Mouse (Mus musculus) ovary, postnatal 14 days (tissue): ENCODE data around the gene Sik3.
"Not testable (repeated sequence)": the region's sequence is repeated elsewhere in the genome, so short reads cannot be mapped to it uniquely, and the experiment has no call there.

Experiments used
- DNase-seq: peaks from one replicate; pipeline ENCODE4 v3.0.0; 2022; ENCODE audit warnings: low spot score

The Sik3 gene

DNA sequence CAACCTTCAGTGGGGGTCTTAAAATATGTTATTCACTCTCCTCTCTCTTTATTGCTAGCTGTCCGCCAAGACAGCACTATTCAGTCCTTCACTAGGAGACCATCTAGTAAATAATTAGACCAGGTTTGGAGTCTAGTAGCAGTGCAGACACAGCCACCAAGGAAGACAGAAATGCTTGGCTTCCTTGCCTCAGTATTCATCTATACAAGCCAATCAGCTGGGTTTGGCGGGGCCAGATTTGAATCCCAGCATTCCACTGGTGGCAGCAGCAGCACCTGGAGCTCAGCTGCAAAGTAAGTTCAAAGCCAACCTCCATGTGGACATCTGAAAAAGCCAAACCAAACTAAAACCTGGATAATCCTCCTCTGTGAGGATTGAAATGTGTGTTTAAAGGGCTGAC is 47.6 kb downstream of the Sik3 start:
- DNase-seq: no peak

DNA sequence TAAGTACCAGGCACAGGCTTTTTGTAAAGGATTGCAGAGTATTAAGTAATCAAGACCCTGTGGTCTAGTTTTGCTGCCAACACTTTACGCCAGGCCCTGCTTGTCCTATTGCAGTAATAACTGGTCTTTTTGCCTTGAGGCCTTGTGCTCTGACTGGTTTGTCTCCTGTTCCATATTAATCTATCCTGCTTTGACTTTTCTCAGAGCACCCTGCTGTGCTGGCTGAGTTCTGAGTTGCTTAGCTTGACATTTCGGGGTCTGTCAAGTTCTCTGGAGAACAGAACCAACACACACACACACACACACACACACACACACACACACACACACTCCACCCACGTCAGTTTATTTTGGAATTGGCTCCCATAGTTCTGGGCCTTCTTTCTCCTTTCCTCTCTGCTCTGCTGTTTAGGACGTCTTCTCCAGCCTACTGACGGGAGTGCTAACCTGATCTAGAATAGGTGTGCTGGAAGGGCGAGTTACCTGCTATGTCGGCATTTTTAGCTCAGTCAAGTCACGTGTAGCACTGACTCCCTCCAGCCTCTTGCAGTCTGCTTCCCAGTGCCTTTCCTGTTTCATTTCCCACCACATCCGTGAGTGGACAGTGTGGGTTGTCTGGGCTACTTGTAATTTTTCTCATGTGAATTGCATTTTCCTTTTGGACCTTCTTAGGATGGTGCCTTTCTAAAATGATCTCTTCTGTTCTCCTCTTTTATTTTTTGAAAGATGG is 49.2 kb downstream of the Sik3 start:
- DNase-seq: no peak

DNA sequence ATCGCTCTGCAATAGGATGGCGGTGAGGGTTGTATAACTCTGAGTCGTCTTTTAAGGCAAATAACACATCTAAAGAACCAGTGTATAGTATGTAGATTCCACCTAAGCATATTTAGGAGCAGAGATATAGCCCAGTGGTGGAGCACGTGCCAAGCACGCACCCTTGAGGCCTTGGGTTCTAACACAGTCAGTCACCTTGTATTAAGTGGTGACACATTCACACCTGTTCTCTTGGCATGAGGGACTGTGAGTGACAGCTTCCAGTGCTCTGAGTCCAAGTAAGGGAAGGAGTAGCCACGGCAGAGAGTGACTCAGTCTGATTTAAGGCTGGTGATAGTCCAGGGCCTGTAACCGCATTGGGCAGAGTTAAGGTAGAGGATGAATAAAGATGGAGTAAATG is 51.7 kb downstream of the Sik3 start:
- DNase-seq: no peak

DNA sequence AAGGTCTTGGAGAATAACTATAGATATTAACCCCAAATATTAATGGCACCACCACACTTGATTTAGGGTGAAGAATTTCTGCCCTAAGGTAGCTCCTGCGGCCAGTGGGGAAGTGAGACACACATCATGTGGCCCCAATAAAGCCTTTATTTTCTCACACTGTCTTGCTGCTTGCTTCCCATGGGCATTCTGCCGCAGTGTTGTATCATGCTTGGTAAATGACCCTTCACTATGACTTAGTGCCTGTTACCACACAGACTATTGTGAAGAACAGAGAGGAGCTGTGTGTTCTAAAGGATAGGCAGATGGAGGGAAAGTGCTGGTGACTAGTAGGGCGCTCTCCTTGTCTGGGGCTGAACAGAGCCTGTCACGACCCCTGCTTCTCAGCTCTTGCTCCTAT is 54.1 kb downstream of the Sik3 start:
- no peak for DNase-seq

DNA sequence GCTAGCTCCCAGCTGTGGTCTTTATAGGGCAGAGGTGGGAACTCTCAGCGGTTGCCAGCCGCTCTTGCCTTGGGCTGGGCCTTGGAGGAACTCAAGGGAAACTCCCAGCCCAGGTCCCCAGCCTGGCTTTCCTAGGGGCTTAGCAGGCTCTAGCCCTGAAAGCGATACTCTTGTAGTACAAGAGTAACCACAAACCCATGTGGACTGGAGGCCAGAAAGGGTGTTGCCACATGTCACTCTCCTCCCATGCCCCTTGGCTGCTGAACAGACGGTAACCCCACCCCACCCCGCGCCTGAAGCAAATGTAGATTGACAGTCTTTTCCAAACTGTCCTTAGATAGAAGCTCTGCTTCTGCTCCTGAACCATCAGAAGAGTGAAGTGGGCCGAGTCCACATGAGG is 55.1 kb downstream of the Sik3 start:
- no peak for DNase-seq

DNA sequence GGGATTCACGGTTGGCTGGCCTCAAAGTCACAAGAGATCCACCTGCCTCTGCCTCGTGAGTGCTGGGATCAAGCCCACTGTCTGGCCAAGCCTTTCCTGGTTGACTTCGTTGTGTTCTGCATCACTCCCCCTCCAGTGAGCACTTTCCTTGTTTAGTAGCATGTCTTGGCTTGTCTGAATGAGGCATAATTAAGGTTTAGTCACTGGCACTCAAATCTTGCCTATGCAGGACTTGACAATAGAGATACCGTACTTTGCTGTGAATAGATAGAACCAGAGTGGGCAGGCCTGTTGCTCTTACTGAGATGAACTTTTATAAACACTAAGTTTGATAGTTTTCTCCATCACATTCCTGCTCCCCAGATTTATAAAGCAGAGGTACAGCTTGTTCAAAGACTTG is 56.4 kb downstream of the Sik3 start:
- no peak for DNase-seq

DNA sequence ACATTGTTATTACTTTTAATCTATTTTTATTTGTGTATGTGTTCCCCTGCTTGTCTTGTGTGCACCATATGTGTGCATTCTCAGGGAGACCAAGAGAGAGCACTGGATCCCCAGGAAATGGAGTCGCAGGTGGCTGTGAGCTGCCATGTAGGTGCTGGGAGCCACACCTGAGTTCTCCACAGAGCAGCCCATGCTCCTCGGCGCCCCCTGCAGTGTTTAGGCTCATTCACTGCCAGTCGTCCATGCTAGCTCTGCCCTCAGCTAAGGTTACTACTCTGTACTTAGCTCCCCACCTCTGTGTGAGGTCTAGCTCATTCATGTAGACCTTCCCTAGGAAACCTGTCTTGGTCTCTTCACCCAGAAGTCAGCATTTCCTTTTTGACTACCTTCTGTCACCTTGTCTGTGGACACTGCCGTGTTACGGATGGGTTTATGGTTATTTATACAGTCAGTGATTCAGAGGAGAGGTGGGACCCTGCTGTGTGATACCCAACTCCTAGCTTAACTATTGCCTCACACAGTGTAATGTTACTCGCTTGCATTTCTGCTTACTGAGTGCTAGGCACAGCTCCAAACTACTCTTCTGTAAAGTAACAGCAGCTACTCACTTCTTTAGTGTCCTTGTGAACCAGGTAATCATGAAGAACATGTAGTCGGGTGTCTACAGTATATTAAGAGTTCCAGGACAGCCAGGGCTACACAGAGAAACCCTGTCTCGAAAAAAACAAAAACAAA is 59.6 kb downstream of the Sik3 start:
- DNase-seq: no peak

DNA sequence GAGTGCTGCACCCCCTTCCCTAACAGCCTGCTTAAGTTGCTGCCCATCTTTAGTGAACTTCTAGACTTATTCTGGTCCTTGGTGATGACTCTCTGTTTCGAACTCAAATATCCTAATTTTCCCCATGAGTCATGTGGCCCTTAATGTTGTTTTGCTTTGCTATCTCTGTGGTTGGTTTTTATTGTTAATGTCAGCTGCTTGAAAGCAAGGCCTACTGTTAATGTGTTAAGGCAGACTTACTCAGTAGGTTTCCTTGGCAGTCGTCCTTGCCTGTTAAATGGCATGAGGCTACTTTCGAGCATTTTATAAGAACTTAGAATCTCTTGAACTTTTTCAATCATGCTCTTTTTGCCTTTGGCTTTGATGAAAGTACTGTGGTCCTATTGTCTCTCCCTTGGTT is 60.8 kb downstream of the Sik3 start:
- no peak for DNase-seq

DNA sequence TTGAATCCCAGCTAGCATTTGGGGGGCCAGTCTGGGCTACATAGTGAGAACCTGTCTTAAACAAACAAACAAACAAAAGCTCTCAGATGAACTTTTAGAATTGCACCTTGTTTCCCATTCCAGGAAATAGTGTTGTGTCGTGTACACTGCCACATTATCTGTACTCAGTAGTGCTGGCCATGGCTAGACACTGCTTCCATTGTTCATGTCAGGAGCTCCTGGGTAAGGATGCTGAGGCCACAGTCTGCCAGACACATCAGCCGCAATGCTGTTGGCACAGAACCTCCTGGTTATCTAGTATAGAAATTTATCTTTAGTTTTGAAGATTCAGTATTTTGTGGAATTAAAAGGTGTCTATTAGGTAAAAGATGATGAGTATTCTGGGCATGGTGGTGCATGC is 63.0 kb downstream of the Sik3 start:
- no peak for DNase-seq

DNA sequence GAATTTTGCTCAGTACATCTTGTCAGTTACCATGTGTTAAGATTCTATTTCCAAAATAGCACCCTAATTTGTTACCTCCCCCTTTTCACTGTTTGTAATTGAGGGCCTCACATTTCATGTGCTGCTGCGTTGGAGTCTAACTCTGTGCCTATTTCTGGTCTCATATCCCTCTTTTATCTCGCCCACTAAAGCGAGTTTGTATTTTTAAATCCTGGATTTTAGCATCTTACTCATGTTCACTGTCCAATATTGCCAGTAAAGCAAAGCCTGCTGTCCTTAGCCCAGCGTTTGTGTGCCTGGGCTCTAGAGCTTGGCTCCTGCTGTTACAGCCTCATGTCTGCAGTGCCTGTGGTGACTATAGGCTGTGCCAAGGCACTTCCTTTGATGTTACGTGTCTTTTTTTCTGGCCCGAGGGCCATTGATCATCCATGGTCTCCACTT is 69.8 kb downstream of the Sik3 start:
- no peak for DNase-seq

DNA sequence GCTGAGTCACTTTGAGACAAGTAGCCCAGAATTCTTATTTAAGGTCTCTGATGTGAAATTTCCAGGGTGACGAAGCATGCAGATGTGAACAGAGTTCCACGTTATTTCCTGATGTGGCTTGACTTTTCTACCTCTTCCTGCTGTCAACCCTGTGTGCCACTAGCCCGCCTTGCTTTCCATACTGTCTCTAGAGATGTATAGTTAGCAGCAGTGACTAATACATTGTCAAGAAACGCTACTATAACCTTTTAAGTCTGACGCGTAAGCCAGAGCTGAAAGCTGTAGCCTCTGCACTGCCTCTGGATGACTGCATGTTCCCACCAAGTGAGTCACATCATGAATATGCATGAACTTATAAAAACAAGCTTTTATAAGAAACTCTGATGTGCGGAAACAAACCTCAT is 70.9 kb downstream of the Sik3 start:
- DNase-seq: no peak

DNA sequence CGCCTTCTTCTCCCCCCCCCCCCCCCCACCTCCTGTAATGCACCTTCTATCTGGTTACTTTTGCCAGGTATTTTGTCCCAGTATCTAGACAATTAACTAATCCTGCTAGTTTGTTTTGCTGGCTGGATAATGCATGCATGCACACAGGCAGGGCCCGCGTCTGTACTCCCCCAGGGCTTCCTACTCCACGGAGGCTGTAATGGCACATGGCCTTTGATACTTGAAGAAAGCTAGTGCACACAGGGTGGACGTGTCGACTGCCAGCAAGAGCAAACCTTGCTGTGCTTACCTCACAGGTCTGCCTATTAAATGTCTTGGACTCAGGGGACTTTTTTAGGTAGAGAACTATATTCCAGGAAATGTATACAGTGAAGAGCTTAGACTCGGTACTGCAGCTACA is 73.3 kb downstream of the Sik3 start:
- DNase-seq: no peak

DNA sequence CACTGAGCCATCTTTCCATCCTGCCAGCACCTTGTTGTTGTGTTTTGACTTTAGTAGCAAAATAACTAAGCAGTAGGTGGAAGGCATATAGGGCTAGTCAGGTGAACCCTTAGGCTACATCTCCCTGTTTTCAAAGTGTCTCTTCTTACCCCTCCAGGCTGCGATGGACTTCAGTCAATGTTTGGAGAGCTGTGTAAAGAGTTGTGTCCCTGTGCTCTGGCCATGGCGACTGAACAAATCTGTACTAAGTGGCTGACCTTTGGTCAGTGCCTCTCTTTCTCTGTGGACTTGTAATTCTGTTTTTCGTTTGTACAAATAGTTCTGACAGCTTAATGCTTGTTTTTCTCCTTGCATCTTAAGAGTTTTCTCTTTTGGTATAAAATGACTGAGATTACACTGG is 74.2 kb downstream of the Sik3 start:
- DNase-seq: no peak

DNA sequence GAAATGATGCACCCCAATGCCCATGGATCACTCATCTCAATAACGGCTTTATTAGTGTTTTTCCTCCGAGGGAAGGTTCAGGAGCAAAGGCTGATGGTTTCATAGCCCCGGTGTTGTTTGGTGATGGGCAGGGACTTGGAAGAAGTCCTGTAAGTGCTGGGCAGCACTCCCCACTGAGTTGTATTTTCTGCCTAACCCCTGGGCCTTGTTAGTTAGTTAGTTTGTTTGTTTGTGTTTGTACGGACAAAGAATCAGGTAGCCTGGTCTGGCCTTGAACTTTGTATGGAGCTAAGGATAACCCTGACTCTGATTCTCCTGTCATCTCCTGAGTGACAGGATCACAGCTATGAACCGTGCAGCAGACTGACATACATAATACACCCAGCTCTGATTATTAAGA is 74.8 kb downstream of the Sik3 start:
- no peak for DNase-seq

DNA sequence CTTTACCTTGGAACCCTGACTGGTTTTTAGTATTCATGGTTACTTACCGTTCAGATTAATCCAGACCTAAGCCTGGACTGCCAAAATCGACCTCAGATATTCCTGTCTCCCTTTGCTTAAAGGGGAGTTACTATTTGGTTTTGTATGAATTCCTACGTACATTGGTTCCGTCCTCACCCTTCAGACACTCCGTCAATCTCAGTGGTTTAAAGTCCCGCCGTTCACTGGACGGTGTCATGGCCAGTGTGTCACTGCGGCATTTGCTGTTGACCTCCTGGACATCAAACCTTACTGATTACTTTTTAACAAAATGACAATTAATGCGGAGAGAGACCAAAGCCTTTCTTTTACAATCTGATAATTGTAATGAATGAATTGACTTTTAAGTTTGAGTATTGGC is 76.1 kb downstream of the Sik3 start:
- no peak for DNase-seq

DNA sequence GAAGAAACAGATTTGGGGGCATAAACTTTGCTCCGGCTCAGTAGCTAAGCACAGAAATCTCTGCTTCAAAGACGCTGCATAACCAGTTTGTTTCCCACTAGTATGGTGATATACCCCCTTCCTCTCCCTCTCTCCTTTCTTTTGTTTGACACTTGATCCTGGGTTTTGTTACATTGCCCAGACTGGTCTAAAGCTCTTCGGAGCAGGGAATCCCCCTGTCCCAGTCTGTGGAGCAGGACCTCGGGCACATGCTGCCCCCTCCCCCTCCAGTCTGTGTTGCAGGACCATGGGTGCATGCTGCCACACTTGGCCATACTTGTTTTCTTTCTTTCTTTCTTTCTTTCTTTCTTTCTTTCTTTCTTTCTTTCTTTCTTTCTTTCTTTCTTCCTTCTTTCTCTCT is 77.4 kb downstream of the Sik3 start:
- DNase-seq: no peak

DNA sequence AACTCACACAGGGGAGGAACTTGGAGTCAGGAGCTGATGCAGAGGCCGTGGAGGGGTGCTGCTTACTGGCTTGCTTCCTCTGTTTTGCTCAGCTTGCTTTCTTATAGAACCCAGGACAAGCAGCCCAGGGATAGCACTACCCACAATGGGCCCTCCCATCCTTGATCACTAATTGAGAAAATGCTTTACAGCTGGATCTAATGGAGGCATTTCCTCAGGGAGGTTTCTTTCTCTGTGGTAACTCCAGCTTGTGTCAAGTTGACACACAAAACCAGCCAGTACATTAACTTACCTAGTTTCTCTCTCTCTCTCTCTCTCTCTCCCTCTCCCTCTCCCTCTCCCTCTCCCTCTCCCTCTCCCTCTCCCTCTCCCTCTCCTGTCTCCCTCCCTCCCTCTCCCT is 78.5 kb downstream of the Sik3 start:
- DNase-seq: not testable (repeated sequence)

DNA sequence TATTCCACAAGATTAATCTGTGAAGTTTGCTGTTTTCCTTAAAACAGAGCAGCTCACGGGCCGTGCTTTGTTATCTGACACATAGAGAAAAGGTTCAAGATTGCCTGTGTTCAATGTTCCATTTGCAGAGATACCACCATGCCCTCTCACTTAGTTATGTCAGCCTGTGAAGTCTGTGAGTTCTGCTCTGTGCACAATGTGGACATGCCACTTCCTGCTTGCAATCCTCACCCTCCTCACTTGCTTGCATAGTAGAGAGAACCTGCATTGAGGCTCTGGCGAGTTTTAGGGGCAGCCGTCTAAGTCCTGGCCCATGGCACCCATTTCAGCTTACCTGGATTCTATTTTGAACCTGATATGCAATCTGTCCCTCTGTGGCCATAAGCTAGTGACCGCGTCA is 80.0 kb downstream of the Sik3 start:
- DNase-seq: no peak

DNA sequence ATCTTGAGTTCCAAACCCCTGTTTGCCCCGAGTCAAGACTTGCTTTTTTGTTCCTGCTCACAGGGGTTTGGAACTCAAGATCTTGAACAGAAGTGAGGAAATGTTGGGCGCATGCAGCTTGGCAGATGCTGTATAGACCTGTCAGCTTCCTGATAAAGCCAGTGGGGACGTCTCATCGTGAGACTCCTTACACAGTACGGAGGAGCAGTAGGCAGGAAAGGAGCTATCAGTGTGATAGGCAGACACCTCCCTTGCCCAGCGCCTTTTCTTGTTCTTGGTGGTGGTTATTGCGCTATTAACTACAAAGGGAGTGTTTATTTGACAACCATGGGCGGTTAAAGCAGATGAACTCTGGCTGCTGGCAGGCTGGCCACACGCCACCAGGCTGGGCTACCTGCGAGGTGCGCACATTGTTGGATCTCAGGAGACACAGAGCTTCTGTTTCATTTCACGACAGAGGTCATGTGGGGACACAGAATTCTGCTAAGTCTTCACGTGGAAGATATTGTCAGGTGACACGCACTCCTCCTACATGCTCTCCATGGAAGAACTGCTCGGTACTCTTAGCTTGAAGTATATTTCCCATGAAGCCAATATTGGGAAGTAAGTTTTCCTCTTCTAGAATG is 85.9 kb downstream of the Sik3 start:
- DNase-seq: no peak

DNA sequence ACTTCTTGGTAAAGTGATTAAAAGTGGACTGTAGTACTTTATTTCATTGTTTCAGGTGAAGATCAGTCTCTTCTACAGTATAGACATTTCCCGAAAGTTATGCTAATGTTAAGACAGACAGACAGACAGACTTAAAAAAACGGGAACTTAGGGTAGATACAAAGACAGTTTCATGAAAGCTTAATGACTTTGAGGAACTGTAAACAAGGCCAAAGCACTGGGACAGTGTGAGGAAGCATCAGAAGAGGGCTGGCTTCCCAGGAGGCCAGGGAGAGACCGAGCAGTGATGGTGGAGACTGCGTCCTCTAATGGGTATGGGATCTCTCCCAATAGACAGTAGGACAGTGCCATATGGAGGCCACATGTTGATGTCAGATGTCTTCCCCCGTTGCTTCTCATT is 86.5 kb downstream of the Sik3 start:
- DNase-seq: no peak

DNA sequence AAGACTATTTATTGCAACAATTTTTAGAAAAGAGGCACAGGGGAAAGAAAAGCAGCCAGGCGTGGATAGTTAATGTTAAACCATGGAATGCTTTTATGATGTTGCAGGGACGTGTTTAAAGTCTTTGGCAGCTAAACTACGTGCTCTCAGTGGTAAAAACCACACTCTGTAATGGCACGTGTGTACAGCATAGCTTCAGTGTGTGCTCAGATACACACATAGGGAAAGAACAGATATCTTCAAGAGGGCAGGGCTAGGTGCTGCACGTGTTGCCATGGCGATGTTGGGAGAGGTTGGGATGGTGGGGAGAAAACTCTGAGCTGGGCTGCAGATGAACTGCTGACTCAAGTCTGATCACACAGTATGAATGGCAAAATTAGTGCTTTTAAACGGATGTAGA is 90.5 kb downstream of the Sik3 start:
- no peak for DNase-seq

DNA sequence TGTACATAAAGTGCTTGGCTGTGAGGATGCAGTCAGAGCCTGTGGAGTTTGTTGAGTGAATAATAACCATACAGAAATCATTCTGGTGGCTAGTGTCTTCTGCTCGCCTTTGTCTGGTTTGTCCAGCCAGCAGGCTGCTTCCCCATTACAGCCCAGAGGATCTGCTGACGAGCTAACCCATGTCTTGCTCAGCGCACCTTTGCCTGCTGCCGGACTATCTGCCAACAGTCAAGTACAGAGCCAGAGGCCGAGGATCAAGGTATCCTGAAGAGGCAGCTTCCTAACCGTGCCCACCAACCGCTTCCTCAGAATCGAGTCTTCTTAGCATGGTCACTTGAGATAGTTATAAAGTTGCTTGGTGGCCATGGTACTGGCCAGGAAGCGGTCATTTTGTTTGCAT is 93.5 kb downstream of the Sik3 start:
- DNase-seq: no peak

DNA sequence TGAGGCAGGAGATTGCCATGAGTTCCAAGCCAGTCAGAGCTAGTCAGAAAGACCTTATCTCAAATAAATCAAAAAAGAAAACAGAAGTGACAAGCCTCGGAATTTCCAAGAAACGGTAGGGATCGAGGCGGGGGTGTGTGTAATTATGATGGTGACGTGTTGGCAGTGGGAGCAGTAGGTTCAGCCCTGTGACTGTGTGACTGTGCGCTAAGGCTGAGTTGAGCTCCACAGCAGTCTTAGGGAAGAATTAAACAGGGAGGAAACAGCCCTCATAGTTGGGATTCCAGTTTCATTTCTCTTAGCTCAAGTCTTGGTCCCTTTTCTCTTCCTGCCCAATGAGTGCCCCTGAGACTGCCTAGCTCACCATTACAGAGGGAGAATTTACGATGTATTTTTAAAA is 98.0 kb downstream of the Sik3 start:
- no peak for DNase-seq

DNA sequence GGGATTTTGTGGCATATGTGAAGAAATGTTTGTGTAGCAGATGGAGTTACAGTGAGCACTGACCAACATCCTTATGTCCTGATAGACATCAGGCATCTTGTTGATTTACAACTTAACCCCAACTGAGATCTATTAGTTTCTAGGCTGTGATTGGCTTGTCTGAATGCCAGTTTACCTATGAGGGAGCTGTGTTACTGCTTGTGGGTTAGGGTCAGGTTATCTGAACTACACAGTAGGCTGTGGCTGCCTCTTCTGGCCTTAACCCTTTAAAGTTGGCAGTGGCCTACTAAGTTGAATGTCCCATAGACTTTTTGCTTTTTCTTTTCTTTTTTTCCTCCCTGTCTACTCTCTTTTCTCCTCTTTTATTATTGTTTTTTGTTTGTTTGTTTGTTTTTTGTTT is 98.7 kb downstream of the Sik3 start:
- DNase-seq: no peak
